Mouse (Mus musculus): Measurements from ENCODE around the gene Dyrk1a. TPM values are rescaled to one million over a fixed set of nuclear protein-coding genes. Genes with fewer than 3 reads are reported as not detected.

Dyrk1a gene
- polyA plus RNA-seq (2012; rRNA removed; ENCODE audit: low replicate concordance): 30.6 and 45.1 TPM in 2 replicates

GRCm38 (mm10) chr16:94569229-94570176 is at the start of gene Dyrk1a:
Gene Dyrk1a (plus strand): TSS chr16:94570010.

GRCm38 (mm10) chr16:94526344-94527151 is 43.3 kb upstream of the Dyrk1a start, which contains the start of gene Vps26c:
Gene Vps26c (minus strand): TSS chr16:94526830.

Other genes with a start within 250 kb of the Dyrk1a start
- gene Ripply3, start 241.6 kb upstream of the Dyrk1a start, polyA plus RNA-seq (2012; rRNA removed; ENCODE audit: low replicate concordance): 2.8 and 4.4 TPM in 2 replicates
- 26.2 and 60.2 TPM in 2 replicates for gene Ttc3, start 199.4 kb upstream of the Dyrk1a start, polyA plus RNA-seq (2012; rRNA removed; ENCODE audit: low replicate concordance)
- gene Pigp, start 198.2 kb upstream of the Dyrk1a start, polyA plus RNA-seq (2012; rRNA removed; ENCODE audit: low replicate concordance): 30.5 and 36.1 TPM in 2 replicates
- 53.5 and 55.8 TPM in 2 replicates for gene Vps26c, start 43.2 kb upstream of the Dyrk1a start, polyA plus RNA-seq (2012; rRNA removed; ENCODE audit: low replicate concordance)